Mouse (Mus musculus): ENCODE measurements around the gene Gpi1. TPM values are rescaled to one million over a fixed set of nuclear protein-coding genes. Genes with fewer than 3 reads are reported as not detected.
"Not testable (repeated sequence)": the region's sequence is repeated elsewhere in the genome, so short reads cannot be mapped to it uniquely, and the experiment has no call there.

Gene Gpi1
- total RNA-seq, 4 experiments from 2014 or later, result 550 to 601 (median 588) TPM

DNA sequence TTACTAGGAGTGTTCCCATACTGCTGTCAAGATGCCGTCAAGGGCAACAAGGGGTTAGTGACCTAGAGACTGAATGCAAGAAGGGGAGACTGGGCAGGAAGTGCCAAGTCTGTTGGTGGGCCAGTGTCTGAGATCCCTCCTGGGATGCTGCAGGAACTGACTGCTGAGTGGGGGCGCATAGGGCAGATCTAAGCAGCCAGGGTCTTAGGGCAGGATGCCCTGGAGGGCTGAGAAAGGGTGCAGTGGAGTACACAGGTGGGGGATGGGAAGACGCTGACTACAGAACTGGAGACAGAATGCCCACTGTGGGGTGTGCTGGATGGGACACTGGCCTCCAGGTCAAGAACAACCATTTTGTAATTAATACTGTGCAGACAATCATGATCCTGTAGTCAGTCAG, 46.3 kb downstream of the Gpi1 start:
- DNase-seq (ENCODE audit: low spot score), result no peak

GRCm38 (mm10) chr7:34183356-34183755, 46.8 kb downstream of the Gpi1 start:
- DNase-seq (ENCODE audit: low spot score), result no peak

GRCm38 (mm10) chr7:34176241-34176640, 53.9 kb downstream of the Gpi1 start:
- not testable (repeated sequence) for DNase-seq (ENCODE audit: low spot score)

GRCm38 (mm10) chr7:34172251-34172650, 57.9 kb downstream of the Gpi1 start:
- no peak for DNase-seq (ENCODE audit: low spot score)

GRCm38 (mm10) chr7:34169454-34169853, 60.7 kb downstream of the Gpi1 start, which contains the start of gene Uba2:
Gene Uba2, minus strand, starts transcription at chr7:34169599.
- no peak for DNase-seq (ENCODE audit: low spot score)

DNA sequence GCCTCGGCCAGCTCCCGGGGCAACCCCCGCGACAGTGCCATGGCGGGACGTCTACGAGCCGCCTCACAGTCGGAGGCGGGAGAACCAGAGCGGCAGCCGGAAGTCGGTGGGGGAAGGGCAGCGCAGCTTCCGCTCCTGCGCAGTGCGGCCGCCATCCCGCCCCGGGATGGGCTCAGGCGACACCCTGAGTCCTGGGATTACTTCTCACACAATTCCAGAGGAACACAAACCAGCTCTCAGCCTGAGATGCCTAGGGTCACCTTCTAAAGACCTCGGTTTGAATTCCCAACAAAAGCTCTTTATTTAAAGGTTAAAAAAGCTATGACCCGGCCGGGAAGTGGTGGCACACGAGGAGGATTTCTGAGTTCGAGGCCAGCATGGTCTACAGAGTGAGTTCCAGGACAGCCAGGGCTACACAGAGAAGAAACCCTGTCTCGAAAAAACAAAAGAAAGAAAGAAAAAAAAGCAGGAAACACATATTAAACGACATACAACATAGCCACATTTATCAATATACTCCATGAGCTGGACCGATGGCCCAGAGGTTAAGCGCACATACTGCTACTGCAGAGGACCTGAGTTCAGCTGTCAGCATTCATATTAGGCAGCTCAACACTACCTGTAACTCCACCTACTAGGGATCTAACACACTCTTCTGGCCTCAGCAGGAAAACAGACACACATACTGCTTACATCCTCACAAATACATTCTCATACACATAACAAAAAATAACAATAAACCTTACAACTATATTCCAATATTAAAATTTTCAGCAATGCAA, 61.5 kb downstream of the Gpi1 start:
- DNase-seq (ENCODE audit: low spot score), result peak; percentile 93

DNA sequence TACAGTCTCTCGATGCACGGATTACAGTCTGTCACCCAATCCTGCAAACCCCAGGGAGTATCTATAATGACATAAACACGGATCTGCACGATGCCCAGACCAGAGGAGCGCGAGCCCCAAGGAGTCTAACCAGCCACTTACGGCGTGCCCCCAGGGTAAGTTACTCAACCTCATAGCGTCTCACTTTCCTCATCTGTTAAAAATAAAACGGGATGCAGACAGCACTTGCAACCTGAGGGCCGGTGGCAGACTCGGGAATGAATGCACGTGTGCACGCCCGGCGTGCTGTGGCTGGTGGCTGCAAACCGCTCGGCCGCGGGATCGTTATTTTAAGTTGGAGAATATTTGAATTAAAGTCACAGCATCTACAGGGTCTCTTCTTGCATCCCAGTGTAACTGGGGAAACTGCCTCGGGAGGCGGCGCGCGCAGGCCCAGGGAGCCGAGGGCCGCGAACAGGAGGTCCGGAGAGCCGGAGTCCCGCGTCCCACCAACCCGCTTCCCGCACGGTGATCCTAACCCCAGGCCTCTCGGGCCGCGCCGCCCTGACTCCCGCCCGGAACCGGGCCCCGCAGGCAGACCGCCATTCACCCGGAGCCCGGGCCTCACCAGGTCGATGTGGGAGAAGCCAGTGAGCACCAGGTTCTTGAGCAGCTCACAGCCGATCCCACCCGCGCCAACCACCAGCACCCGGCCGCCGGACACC, 62.2 kb downstream of the Gpi1 start:
- DNase-seq (ENCODE audit: low spot score), result peak; percentile 11

- DNase-seq (ENCODE audit: low spot score), result no peak
Measured at GRCm38 (mm10) chr7:34166850-34167249, 63.3 kb downstream of the Gpi1 start.

DNA sequence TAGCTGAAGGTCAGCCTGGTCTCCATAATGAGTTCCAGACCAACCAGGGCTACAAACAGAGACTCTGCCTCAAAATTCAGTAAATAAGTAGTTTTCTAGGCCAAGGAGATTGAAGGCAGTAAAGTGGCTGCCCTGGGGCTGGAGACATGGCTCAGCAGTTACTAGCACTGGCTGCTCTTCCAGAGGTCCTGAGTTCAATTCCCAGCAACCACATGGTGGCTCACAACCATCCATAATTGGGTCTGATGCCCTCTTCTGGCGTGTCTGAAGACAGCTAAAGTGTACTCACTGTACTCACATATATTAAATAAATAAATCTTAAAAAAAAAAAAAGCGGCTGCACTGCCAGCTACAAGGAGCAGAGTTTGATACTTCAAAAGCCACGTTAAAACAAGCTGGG, 64.1 kb downstream of the Gpi1 start:
- DNase-seq (ENCODE audit: low spot score), result no peak

- DNase-seq (ENCODE audit: low spot score), result no peak
Measured at GRCm38 (mm10) chr7:34164671-34165070, 65.5 kb downstream of the Gpi1 start.

- DNase-seq (ENCODE audit: low spot score), result no peak
Measured at GRCm38 (mm10) chr7:34159167-34159566, 71.0 kb downstream of the Gpi1 start.

GRCm38 (mm10) chr7:34157994-34158393, 72.1 kb downstream of the Gpi1 start:
- no peak for DNase-seq (ENCODE audit: low spot score)

Other genes starting within 250 kb of the Gpi1 start
- gene Scgb2b27, start 216.4 kb downstream of the Gpi1 start, total RNA-seq (2022), result not detected
- not detected for gene Scgb1b27, start 208.9 kb downstream of the Gpi1 start, total RNA-seq (2022)
- not detected for gene Scgb1b30, start 134.9 kb downstream of the Gpi1 start, total RNA-seq (2022)
- gene Wtip, start 97.1 kb downstream of the Gpi1 start, total RNA-seq (2022), result 1 to 10 TPM; 6.2 to 9.5 (median 8.8) TPM
- gene Uba2, start 60.7 kb downstream of the Gpi1 start, total RNA-seq (2022), result 10 to 100 TPM; 26.8 to 32.8 (median 29.9) TPM
- 10 to 100 TPM; 19.2 to 21.2 (median 20.1) TPM for gene Pdcd2l, start 33.7 kb downstream of the Gpi1 start, total RNA-seq (2022)
- not detected for gene Gm6096, start 20.7 kb upstream of the Gpi1 start, total RNA-seq (2022)
- 10 to 100 TPM; 38.7 to 43.4 (median 41.0) TPM for gene 4931406P16Rik, start 83.2 kb upstream of the Gpi1 start, total RNA-seq (2022)
- 10 to 100 TPM; 82.0 to 92.4 (median 85.0) TPM for gene Lsm14a, start 163.0 kb upstream of the Gpi1 start, total RNA-seq (2022)